Mouse (Mus musculus) thymus, postnatal 0 days (tissue): ENCODE results near the gene Nr1i2. TPM values are rescaled to one million over a fixed set of nuclear protein-coding genes. Genes with fewer than 3 reads are reported as not detected.

ENCODE experiments used
- DNase-seq: peaks from one replicate; pipeline ENCODE4 v3.0.0-alpha.2; 2015; ENCODE audit warnings: low spot score
- polyA plus RNA-seq: library from polyadenylated mRNA; unstranded; fragments of >200 nt; fragmentation: Nextera tagmentation; extraction: Ambion mirVana; gene quantifications from 2 replicates; pipeline ENCODE4 v1.2.1, GENCODE M21; 2015

Gene Nr1i2
- polyA plus RNA-seq, 1 experiment from 2014 or later = not detected

- no peak for DNase-seq
Observed at GRCm38 (mm10) chr16:38287762-38288161, 6.9 kb downstream of the Nr1i2 start.

- no peak for DNase-seq
Observed at GRCm38 (mm10) chr16:38287357-38287756, 7.3 kb downstream of the Nr1i2 start.

GRCm38 (mm10) chr16:38286541-38286940 lies 8.1 kb downstream of the Nr1i2 start:
- DNase-seq = no peak

GRCm38 (mm10) chr16:38285801-38286200 lies 8.8 kb downstream of the Nr1i2 start:
- DNase-seq = no peak

GRCm38 (mm10) chr16:38283300-38283699 lies 11.3 kb downstream of the Nr1i2 start:
- no peak for DNase-seq

- DNase-seq = no peak
Observed at GRCm38 (mm10) chr16:38282559-38283160, 12.0 kb downstream of the Nr1i2 start.

GRCm38 (mm10) chr16:38280951-38281350 lies 13.7 kb downstream of the Nr1i2 start:
- no peak for DNase-seq

GRCm38 (mm10) chr16:38279794-38280193 lies 14.8 kb downstream of the Nr1i2 start:
- DNase-seq = no peak

GRCm38 (mm10) chr16:38274737-38275136 lies 19.9 kb downstream of the Nr1i2 start:
- DNase-seq = no peak

GRCm38 (mm10) chr16:38272483-38272882 lies 22.1 kb downstream of the Nr1i2 start:
- DNase-seq = no peak

GRCm38 (mm10) chr16:38271601-38272000 lies 23.0 kb downstream of the Nr1i2 start:
- DNase-seq = no peak

- no peak for DNase-seq
Observed at GRCm38 (mm10) chr16:38255927-38256326, 38.7 kb downstream of the Nr1i2 start.

- no peak for DNase-seq
Observed at GRCm38 (mm10) chr16:38255107-38255506, 39.5 kb downstream of the Nr1i2 start.

- no peak for DNase-seq
Observed at GRCm38 (mm10) chr16:38254001-38254400, 40.6 kb downstream of the Nr1i2 start.

- no peak for DNase-seq
Observed at GRCm38 (mm10) chr16:38250467-38250866, 44.2 kb downstream of the Nr1i2 start.

- DNase-seq = no peak
Observed at GRCm38 (mm10) chr16:38248331-38248961, 46.2 kb downstream of the Nr1i2 start.

- DNase-seq = no peak
Observed at GRCm38 (mm10) chr16:38245849-38246585, 48.6 kb downstream of the Nr1i2 start.

- no peak for DNase-seq
Observed at GRCm38 (mm10) chr16:38245379-38245778, 49.2 kb downstream of the Nr1i2 start.

- DNase-seq = no peak
Observed at GRCm38 (mm10) chr16:38244111-38244510, 50.5 kb downstream of the Nr1i2 start.

- no peak for DNase-seq
Observed at GRCm38 (mm10) chr16:38240167-38240566, 54.5 kb downstream of the Nr1i2 start.

GRCm38 (mm10) chr16:38239729-38240128 lies 54.9 kb downstream of the Nr1i2 start:
- peak; percentile 93 for DNase-seq

- no peak for DNase-seq
Observed at GRCm38 (mm10) chr16:38236936-38237585, 57.6 kb downstream of the Nr1i2 start.
